Mouse (Mus musculus): ENCODE measurements around the gene Csnk1g1. TPM values are rescaled to one million over a fixed set of nuclear protein-coding genes. Genes with fewer than 3 reads are reported as not detected.
A peak's percentile ranks its signal among the peaks of the same experiment; 100 is the strongest.

The Csnk1g1 gene
- total RNA-seq, 2 experiments from 2014 or later, result 61.8 to 66.1 TPM

GRCm38 (mm10) chr9:66066791-66067190, 158.1 kb downstream of the Csnk1g1 start:
- intact Hi-C loops (cut with DNase I), result no loop called here

DNA sequence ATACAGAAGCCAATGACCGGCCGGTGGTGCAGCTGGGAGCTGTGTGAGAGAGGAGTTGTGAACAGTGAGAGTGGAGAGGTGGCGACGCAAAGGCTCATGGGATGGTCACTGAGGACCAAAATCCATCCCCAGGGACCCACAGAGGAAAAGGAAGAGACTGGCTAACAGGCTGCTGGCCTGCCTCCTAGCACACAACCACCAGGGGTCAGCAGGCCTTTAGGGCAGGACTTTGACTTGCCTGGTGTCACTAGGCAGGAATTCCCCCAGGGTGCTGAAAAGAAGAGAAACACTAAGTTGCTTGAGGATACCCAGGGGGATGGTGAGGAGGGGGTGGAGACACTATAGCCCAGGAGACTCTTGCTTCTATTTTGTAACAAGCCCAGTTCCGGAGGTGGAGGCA, 158.8 kb downstream of the Csnk1g1 start:
- intact Hi-C loops (cut with DNase I), result no loop called here
- peak; percentile 53 for DNase-seq

More at GRCm38 (mm10) chr9:66066791-66067190, 158.1 kb downstream of the Csnk1g1 start:
- no peak for DNase-seq

DNA sequence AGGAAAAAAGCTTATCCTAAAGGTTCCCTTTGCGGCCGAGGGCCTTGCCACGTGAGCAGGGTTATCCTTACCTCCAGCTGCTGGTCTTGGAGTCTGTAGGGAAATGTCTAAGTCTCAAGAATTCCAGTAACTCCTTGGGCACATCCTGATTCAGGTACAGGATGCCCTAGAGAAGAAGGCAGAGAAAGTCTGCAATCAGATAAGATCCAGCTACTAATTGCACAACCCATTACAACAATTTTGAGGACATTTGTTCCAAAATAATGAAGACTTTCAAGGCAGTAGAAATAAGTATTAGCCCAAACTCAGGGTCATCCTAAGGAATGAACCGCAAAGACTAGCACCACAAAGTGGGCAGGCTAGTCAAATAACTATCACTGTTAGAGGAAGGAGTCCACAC, 159.3 kb downstream of the Csnk1g1 start:
- DNase-seq, result no peak
- intact Hi-C loops (cut with DNase I), result no loop called here

DNA sequence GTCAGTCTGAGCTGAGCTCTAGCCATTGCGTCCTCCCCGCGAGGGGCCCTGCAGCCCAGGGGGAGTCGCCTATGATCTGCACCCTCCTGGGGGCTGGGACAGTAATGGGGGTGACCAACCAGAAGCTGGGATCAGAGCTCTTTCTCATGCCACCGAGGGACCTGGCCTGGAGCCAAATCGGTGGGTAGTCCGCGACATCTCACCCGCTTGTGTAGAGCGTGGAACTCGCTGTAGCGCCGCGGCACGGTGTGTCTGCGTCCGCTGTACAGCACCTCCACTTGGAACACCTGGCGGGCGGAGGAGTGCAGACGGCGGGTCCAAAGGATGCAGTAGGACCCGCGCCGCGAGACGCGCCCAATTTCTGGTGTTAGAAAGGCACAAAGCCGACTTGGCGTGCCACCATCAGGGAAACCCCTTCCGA, 160.3 kb downstream of the Csnk1g1 start:
- peak; percentile 49 for DNase-seq
- intact Hi-C loops (cut with DNase I), result no loop called here

- DNase-seq, result peak; percentile 76
- intact Hi-C loops (cut with DNase I), result no loop called here
Observed at GRCm38 (mm10) chr9:66069583-66069982, 160.9 kb downstream of the Csnk1g1 start, which contains the start of gene Snx22. TSS of gene Snx22 (minus strand) at chr9:66069719.

DNA sequence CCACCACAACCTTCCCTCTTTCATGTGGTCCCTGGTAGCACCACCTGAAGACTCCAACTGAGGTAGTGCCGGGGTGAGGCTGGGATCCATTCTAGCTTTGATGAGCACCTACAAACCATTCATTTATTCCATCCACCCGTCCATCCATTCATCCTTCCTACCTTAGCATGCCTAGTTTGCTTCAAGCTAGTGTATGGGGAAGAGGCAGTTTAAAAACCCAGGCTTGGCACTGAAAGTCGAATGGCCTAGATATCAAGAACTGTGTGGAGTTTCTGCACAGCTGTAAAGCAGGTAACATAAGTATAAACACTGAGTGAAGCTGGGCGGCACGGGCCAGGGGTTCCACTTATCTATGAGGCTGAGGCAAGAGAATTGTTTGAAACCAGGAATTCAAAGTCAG, 161.4 kb downstream of the Csnk1g1 start:
- intact Hi-C loops (cut with DNase I), result no loop called here
- no peak for DNase-seq

- DNase-seq, result no peak
- intact Hi-C loops (cut with DNase I), result no loop called here
Observed at GRCm38 (mm10) chr9:66072754-66073153, 164.0 kb downstream of the Csnk1g1 start.

DNA sequence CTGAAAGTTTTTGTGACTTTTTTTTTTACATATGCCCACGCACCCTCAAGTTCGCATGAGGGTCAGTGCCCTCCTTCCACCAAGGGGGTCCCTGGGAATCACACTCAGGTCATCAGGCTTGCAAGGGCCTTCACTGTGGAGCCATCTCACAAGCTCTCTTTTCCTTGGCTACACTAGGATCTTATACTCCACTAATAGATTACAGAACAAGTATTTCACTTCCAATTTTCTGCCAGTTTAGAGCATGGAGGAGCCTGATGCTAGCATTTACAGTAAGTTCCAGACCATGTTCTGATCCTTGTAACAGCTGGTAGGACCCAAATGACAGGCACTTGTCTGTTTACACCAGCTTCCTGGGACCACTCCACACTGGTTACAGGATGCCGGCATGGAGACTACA, 169.3 kb downstream of the Csnk1g1 start:
- intact Hi-C loops (cut with DNase I), result no loop called here
- DNase-seq, result no peak

DNA sequence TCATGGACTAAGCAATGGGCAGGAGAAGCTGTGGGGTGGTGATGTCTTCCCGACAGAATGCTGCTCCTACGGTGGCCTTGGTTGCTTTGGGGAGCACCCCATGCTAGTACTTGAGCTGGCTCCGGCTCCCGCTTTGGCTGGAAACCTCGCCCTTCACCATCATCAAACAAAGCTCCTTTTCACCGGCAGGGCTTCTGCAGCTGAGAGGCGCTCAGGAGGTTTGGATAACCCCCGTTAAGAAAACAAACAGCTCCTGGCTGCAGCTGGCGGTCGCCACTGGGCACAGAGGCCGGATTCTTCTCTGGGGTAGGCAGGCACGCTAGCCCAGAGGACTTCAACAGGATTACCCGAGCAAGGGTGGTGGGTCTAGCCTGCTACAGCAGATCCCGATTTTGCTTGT, 169.8 kb downstream of the Csnk1g1 start:
- DNase-seq, result peak; percentile 24

DNA sequence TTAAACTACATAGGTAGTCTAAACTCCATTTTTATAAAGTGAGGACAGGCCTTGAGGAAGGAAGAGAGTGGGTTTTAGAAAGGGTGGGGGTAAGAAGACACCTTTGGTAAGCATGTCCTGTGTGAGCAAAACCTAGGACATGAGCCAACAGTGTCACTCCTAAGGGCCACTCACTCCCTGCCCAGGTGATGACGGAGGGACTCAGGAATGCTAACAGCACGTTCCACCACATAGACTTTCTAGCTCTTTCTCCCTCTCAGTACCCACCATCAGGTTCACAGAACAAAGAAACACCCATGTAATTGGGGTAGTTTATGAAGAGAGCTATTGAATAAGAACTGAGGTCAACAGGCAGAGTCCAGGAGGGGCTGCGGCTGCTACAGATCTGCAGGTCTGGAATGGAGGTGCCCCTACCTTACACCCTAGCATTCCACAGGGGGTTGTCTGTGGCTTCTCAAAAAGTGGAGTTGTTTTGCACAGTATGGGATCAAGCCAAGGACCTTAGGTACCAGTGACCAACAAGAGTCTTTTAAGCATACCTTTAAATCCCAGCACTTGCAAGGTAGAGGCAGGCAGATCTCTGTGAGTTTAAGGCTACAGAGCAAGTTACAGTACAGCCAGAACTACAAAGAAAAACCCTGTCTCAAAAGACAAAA, 172.2 kb downstream of the Csnk1g1 start:
- DNase-seq, result no peak
- intact Hi-C loops (cut with DNase I), result no loop called here

More for the DNA sequence above, 169.8 kb downstream of the Csnk1g1 start:
- intact Hi-C loops (cut with DNase I), result no loop called here

- DNase-seq, result no peak
- intact Hi-C loops (cut with DNase I), result no loop called here
Observed at GRCm38 (mm10) chr9:66081999-66082398, 173.3 kb downstream of the Csnk1g1 start.

GRCm38 (mm10) chr9:66084171-66084570, 175.4 kb downstream of the Csnk1g1 start:
- intact Hi-C loops (cut with DNase I), result no loop called here
- DNase-seq, result peak; percentile 44

DNA sequence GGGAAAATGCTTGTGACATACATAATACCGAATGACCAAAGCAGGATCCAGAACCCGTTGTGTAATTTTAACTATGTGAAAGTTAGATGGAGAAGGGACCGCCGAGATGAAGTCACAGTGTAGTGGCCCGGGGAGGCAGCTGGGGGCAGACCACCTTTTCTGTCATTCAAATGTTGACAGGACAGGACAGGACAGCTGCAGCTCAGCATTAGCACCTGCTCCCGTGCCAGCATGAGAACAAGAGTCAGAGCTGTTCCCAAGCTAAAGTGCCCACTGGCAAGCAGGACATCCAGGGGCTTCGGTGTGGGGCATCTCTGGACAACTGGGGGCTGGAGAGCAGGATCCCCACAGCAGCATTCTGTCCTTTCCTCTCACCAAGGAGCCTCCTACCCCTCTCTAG, 178.3 kb downstream of the Csnk1g1 start:
- no peak for DNase-seq
- intact Hi-C loops (cut with DNase I), result no loop called here

- intact Hi-C loops (cut with DNase I), result no loop called here
Observed at GRCm38 (mm10) chr9:66088411-66088810, 179.7 kb downstream of the Csnk1g1 start.

DNA sequence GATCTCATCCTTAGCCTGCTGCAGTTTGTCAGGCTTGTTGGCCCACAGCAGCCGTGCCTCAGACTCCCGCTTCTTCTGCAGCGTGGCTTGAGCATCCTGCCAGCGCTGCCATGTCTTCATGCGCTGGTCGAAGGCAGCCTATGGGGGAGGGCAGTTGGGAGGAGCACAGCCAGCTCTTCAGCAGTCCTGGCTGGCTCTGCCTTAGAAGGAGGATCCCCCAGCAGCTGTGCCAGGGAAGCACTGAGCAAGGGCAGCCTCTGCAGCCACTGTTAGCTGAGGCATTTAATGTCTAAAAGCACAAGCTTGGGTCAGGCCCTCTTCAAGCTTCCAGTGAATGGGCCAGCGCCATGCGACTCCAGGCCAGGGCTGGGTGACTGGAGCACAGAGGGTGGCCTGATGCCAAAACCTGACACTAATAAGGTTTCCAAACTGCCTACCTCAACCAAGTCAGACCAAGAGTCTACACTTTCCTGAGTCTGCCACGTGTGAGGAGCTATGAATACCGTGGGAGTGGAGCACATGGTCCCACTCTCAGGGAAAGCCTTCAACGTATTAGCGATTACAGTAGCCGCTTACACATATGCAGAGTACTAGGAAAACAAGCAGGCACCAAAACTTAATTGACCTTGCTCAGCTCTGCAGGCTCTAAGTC, 182.0 kb downstream of the Csnk1g1 start:
- intact Hi-C loops (cut with DNase I), result no loop called here
- peak; percentile 8 for DNase-seq

More at GRCm38 (mm10) chr9:66088411-66088810, 179.7 kb downstream of the Csnk1g1 start:
- peak; percentile 63 for DNase-seq

- intact Hi-C loops (cut with DNase I), result no loop called here
- no peak for DNase-seq
Observed at GRCm38 (mm10) chr9:66091327-66092231, 182.9 kb downstream of the Csnk1g1 start.

GRCm38 (mm10) chr9:66092664-66093063, 183.9 kb downstream of the Csnk1g1 start:
- intact Hi-C loops (cut with DNase I), result no loop called here

More at GRCm38 (mm10) chr9:66092664-66093063, 183.9 kb downstream of the Csnk1g1 start:
- DNase-seq, result no peak
